Mouse (Mus musculus) liver, embryonic 14.5 days (tissue): Measurements from ENCODE around the gene Phtf2. TPM values are rescaled to one million over a fixed set of nuclear protein-coding genes. Genes with fewer than 3 reads are reported as not detected.

ENCODE experiments used
- ATAC-seq: fragments of 200-750 bp; cut with Nextera tagmentation; 2 replicates; pipeline ENCODE4 v1.8.0; 2017; ENCODE audit warnings: moderate number of reproducible peaks, mild to moderate bottlenecking, moderate library complexity; ENCODE audit not compliant: insufficient read depth
- DNase-seq, 3 experiments: peaks; one replicate each; pipeline ENCODE4 v3.0.0-alpha.2; 2012 to 2013; ENCODE audit warnings: low read depth in 3 of 3, low spot score in 3 of 3
- H3K27ac ChIP-seq: fragments of 300-500 bp; sonication (generic); 2 replicates; pipeline ENCODE4 v1.5.1; 2014; ENCODE audit warnings: moderate library complexity, mild to moderate bottlenecking, control low read depth, inconsistent platforms
- H3K27me3 ChIP-seq: fragments of 300-500 bp; sonication (generic); 2 replicates; pipeline ENCODE4 v1.6.1; 2014; ENCODE audit warnings: mild to moderate bottlenecking, low read length, moderate library complexity; ENCODE audit not compliant: control insufficient read depth, insufficient read depth
- H3K36me3 ChIP-seq: fragments of 300-500 bp; sonication (generic); replicated peaks from 2 replicates; pipeline ENCODE4 v1.6.1; 2014; ENCODE audit warnings: low read depth; ENCODE audit not compliant: control insufficient read depth, insufficient read depth
- H3K4me1 ChIP-seq, 2 experiments: fragments of 200-500 bp in 1 of 2; fragments of 300-500 bp in 1 of 2; sonication (generic) in 1 of 2; replicated peaks; 2 replicates each; pipeline ENCODE4 v1.6.1; 2012 to 2014; ENCODE audit warnings: antibody characterized with exemption in 1 of 2, inconsistent platforms in 1 of 2, low read length in 1 of 2; ENCODE audit not compliant: control insufficient read depth in 2 of 2, insufficient read depth in 2 of 2
- H3K4me2 ChIP-seq: fragments of 300-500 bp; sonication (generic); 2 replicates; pipeline ENCODE4 v1.6.1; 2014; ENCODE audit warnings: low read depth, mild to moderate bottlenecking, control low read depth, moderate library complexity
- H3K4me3 ChIP-seq, 2 experiments: fragments of 200-500 bp in 1 of 2; fragments of 300-500 bp in 1 of 2; sonication (generic) in 1 of 2; 2 replicates each; pipeline ENCODE4 v1.5.1; 2012 to 2014; ENCODE audit warnings: low read depth in 2 of 2, low read length in 2 of 2, mild to moderate bottlenecking in 2 of 2, control low read depth in 1 of 2, inconsistent platforms in 1 of 2, moderate library complexity in 1 of 2; ENCODE audit not compliant: insufficient read depth in 1 of 2
- H3K9ac ChIP-seq: fragments of 300-500 bp; sonication (generic); replicated peaks from 2 replicates; pipeline ENCODE4 v1.6.1; 2014; ENCODE audit warnings: mild to moderate bottlenecking, control low read depth, moderate library complexity
- H3K9me3 ChIP-seq: fragments of 300-500 bp; sonication (generic); 2 replicates; pipeline ENCODE4 v1.6.1; 2016; ENCODE audit warnings: low read length, mixed read lengths; ENCODE audit not compliant: control insufficient read depth
- CTCF ChIP-seq: IDR thresholded peaks from 2 replicates; pipeline ENCODE4 v1.5.1; 2016; ENCODE audit warnings: antibody characterized with exemption, low read depth, control low read depth
- EP300 ChIP-seq: IDR thresholded peaks from 2 replicates; pipeline ENCODE4 v1.6.1; 2016; ENCODE audit warnings: antibody characterized with exemption, low read depth
- WGBS: fragments of 180-500 bp; shearing (Covaris S2); extraction: QIAGEN DNeasy Blood & Tissue Kit; methylation state at CpG from one replicate; pipeline ENCODE4 v1.1.7; 2014; ENCODE audit not compliant: insufficient replicate concordance; 5-methylcytosine and 5-hydroxymethylcytosine counted together
- polyA plus RNA-seq, 2 experiments: library from polyadenylated mRNA; depleted of rRNA in 1 of 2; stranded (reverse) in 1 of 2; unstranded in 1 of 2; fragments of >200 nt; fragmentation: Nextera tagmentation in 1 of 2; extraction: Ambion mirVana in 1 of 2; gene quantifications; 2 replicates each; pipeline versions ENCODE4 v1.2.1 to v1.2.3; 2012 to 2014

Phtf2 gene
- polyA plus RNA-seq, 2 experiments: 2.9 to 5.5 TPM

- no peaks in the 10 kb centered on the region; a peak in 1 of 4 replicates for H3K4me1 ChIP-seq
- WGBS: 62% methylated on average over 1 of the region's 1 CpGs
- no peak overlapping the region for H3K27ac ChIP-seq
- no peaks in the 10 kb centered on the region for H3K36me3 ChIP-seq
- no peak overlapping the region for H3K4me3 ChIP-seq
- no peaks in the 10 kb centered on the region for H3K9me3 ChIP-seq
- ATAC-seq (peak; percentile 35; the same call in 1 of the 2 replicates), DNase-seq (no peak)
- no peak overlapping the region for H3K9ac ChIP-seq
- TF ChIP-seq EP300: no peak
- TF ChIP-seq CTCF: no peak
- no peaks in the 10 kb centered on the region for H3K27me3 ChIP-seq
- H3K4me2 ChIP-seq: no peak overlapping the region
Observed at GRCm38 (mm10) chr5:20830717-20831116, 51.2 kb downstream of the Phtf2 start.

DNA sequence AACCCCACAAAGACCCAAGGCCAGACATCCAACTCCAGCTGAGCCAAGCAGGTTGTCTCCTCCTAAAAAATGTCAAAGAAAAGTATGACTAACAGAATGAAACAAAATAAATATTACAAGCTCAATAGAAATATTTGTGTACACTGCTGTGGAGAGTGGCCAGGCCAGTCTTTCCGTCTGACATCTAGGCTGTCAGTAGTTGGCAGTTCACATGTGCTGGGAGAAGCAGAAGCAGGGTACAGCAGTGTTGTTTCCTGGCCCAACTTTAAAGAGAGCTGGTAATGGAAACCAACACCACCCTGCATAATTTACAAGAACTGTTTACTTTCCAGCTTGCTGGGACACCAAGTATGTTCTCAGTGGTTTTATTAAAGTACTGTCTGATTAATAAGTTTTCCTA is 60.3 kb downstream of the Phtf2 start:
- Histone ChIP-seq H3K4me2 (no peak overlapping the region), H3K9ac (no peak overlapping the region), H3K27me3 (no peaks in the 10 kb centered on the region), H3K9me3 (no peaks in the 10 kb centered on the region), H3K4me3 (no peak overlapping the region), H3K27ac (no peak overlapping the region), H3K36me3 (no peaks in the 10 kb centered on the region), H3K4me1 (peaks cover 0 to 4% of the 10 kb centered on the region in 2 experiments; a peak in 3 of 4 replicates)
- DNase-seq (no peak), ATAC-seq (no peak)
- WGBS: 62% methylated on average over 1 of the region's 1 CpGs
- TF ChIP-seq CTCF (no peak), EP300 (no peak)

GRCm38 (mm10) chr5:20821122-20821521 is 60.8 kb downstream of the Phtf2 start:
- Histone ChIP-seq H3K9me3 (no peaks in the 10 kb centered on the region), H3K4me2 (no peak overlapping the region), H3K4me3 (no peak overlapping the region), H3K9ac (no peak overlapping the region), H3K4me1 (peaks cover 0 to 5% of the 10 kb centered on the region in 2 experiments; a peak in 3 of 4 replicates), H3K27me3 (no peaks in the 10 kb centered on the region), H3K27ac (no peak overlapping the region), H3K36me3 (no peaks in the 10 kb centered on the region)
- no peak for TF ChIP-seq CTCF
- TF ChIP-seq EP300: no peak
- no peak for DNase-seq
- no peak for ATAC-seq

- TF ChIP-seq EP300: peak; percentile 39; the same call in 1 of the 2 replicates
- TF ChIP-seq CTCF: no peak
- 47% methylated on average over 2 of the region's 2 CpGs for WGBS
- Histone ChIP-seq H3K36me3 (no peaks in the 10 kb centered on the region), H3K27me3 (no peaks in the 10 kb centered on the region), H3K4me3 (no peak overlapping the region), H3K4me2 (no peak overlapping the region), H3K9me3 (no peaks in the 10 kb centered on the region), H3K9ac (no peak overlapping the region), H3K27ac (no peak overlapping the region), H3K4me1 (peaks cover 6 to 13% of the 10 kb centered on the region in 2 experiments; a peak in 3 of 4 replicates)
- ATAC-seq: peak; percentile 71
- no peak for DNase-seq
Observed at GRCm38 (mm10) chr5:20815094-20815493, 66.8 kb downstream of the Phtf2 start.

DNA sequence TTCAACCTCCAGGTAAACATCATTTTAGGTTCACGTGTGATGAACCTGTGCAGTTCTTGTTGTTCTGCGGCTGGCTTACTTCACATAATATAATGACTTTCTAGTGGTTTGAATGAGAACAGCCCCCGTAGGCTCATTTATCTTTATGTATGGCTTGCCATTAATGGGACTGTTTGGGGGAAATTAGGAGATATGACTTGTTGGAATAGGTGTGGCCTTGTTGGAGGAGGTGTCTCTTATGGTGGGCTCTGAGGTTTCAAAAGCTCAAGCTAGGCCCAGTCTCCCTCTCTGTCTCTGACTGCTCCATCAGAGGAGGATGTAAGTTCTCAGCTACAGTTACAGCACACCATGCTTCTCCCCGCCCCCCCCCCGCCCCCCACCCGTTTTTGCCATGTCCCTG is 71.5 kb downstream of the Phtf2 start:
- peak; percentile 37; the same call in 1 of the 2 replicates for ATAC-seq

More for the DNA sequence above, 71.5 kb downstream of the Phtf2 start:
- Histone ChIP-seq H3K36me3 (no peaks in the 10 kb centered on the region), H3K27ac (no peak overlapping the region), H3K9me3 (no peaks in the 10 kb centered on the region), H3K27me3 (no peaks in the 10 kb centered on the region), H3K4me1 (peaks cover 5 to 6% of the 10 kb centered on the region in 2 experiments; a peak in 3 of 4 replicates), H3K9ac (no peak overlapping the region), H3K4me2 (no peak overlapping the region), H3K4me3 (no peak overlapping the region)
- TF ChIP-seq CTCF: no peak
- no peak for TF ChIP-seq EP300
- no peak for DNase-seq
- 51% methylated on average over 6 of the region's 6 CpGs for WGBS
